Mouse (Mus musculus) forebrain, embryonic 15.5 days (tissue): ENCODE measurements around the gene Fam122a. TPM values are rescaled to one million over a fixed set of nuclear protein-coding genes. Genes with fewer than 3 reads are reported as not detected.

Experiments
- ATAC-seq: fragments of 200-750 bp; cut with Nextera tagmentation; replicated peaks from 2 replicates; pipeline ENCODE4 v1.8.0; 2017; ENCODE audit warnings: mild to moderate bottlenecking, moderate TSS enrichment, moderate library complexity
- H3K27ac ChIP-seq: fragments of 300-500 bp; sonication (generic); replicated peaks from 2 replicates; pipeline ENCODE4 v1.5.1; 2015; ENCODE audit warnings: mild to moderate bottlenecking, inconsistent platforms
- H3K27me3 ChIP-seq: fragments of 300-500 bp; sonication (generic); 2 replicates; pipeline ENCODE4 v1.6.1; 2015; ENCODE audit warnings: inconsistent platforms
- H3K36me3 ChIP-seq: fragments of 300-500 bp; sonication (generic); 2 replicates; pipeline ENCODE4 v1.6.1; 2015; ENCODE audit warnings: mild to moderate bottlenecking, inconsistent platforms
- H3K4me1 ChIP-seq: fragments of 300-500 bp; sonication (generic); 2 replicates; pipeline ENCODE4 v1.6.1; 2015; ENCODE audit warnings: inconsistent platforms
- H3K4me2 ChIP-seq: fragments of 300-500 bp; sonication (generic); replicated peaks from 2 replicates; pipeline ENCODE4 v1.6.1; 2015; ENCODE audit warnings: mild to moderate bottlenecking, inconsistent platforms
- H3K4me3 ChIP-seq: fragments of 300-500 bp; sonication (generic); 2 replicates; pipeline ENCODE4 v1.5.1; 2015; ENCODE audit warnings: mild to moderate bottlenecking, inconsistent platforms
- H3K9ac ChIP-seq: fragments of 300-500 bp; sonication (generic); replicated peaks from 2 replicates; pipeline ENCODE4 v1.6.1; 2015; ENCODE audit warnings: mild to moderate bottlenecking, inconsistent platforms
- H3K9me3 ChIP-seq: fragments of 300-500 bp; sonication (generic); 2 replicates; pipeline ENCODE4 v1.6.1; 2016; ENCODE audit warnings: inconsistent platforms
- WGBS: fragments of 180-500 bp; shearing (Covaris S2); methylation state at CpG from one replicate; pipeline ENCODE4 v1.1.7; 2015; ENCODE audit warnings: mixed read lengths; 5-methylcytosine and 5-hydroxymethylcytosine counted together
- polyA plus RNA-seq: library from polyadenylated mRNA; unstranded; fragments of >200 nt; fragmentation: Nextera tagmentation; extraction: Ambion mirVana; gene quantifications from 2 replicates; pipeline ENCODE4 v1.2.1, GENCODE M21; 2015

Fam122a gene
- polyA plus RNA-seq, result 57.7 and 59.6 TPM in 2 replicates

GRCm38 (mm10) chr19:24476929-24477882 lies at the start of gene Fam122a:
Gene Fam122a (minus strand): TSS chr19:24477356.
- Histone ChIP-seq H3K4me1 (peaks cover 35% of the 10 kb centered on the region), H3K36me3 (no peaks in the 10 kb centered on the region), H3K27me3 (no peaks in the 10 kb centered on the region), H3K4me3 (peak within 1 kb of the TSS; percentile 75), H3K9ac (peak within 1 kb of the TSS; percentile 85), H3K27ac (peak within 1 kb of the TSS; percentile 96), H3K4me2 (peak within 1 kb of the TSS; percentile 85), H3K9me3 (no peaks in the 10 kb centered on the region)
- ATAC-seq, result peak; percentile 98
- under 1% methylated on average over 91 of the region's 92 CpGs for WGBS

- H3K27me3 ChIP-seq, result no peaks in the 10 kb centered on the region
- no peaks in the 10 kb centered on the region for H3K4me1 ChIP-seq
- ATAC-seq, result no peak; the same call in 1 of the 2 replicates
- H3K4me3 ChIP-seq, result no peak overlapping the region
- 66% methylated on average over 15 of the region's 15 CpGs for WGBS
- H3K9ac ChIP-seq, result no peak overlapping the region
- no peak overlapping the region for H3K4me2 ChIP-seq
- H3K9me3 ChIP-seq, result no peaks in the 10 kb centered on the region
- no peak overlapping the region for H3K27ac ChIP-seq
- no peaks in the 10 kb centered on the region for H3K36me3 ChIP-seq
These were observed 46.5 kb upstream of the Fam122a start for GRCm38 (mm10) chr19:24523476-24524313.

GRCm38 (mm10) chr19:24521997-24522396 lies 44.8 kb upstream of the Fam122a start:
- Histone ChIP-seq H3K27me3 (no peaks in the 10 kb centered on the region), H3K9me3 (no peaks in the 10 kb centered on the region), H3K9ac (no peak overlapping the region), H3K27ac (no peak overlapping the region), H3K4me2 (no peak overlapping the region), H3K36me3 (no peaks in the 10 kb centered on the region), H3K4me1 (no peaks in the 10 kb centered on the region), H3K4me3 (no peak overlapping the region)
- WGBS, result 89% methylated on average over 7 of the region's 7 CpGs
- ATAC-seq, result no peak

GRCm38 (mm10) chr19:24521146-24521545 lies 44.0 kb upstream of the Fam122a start:
- ATAC-seq, result no peak
- Histone ChIP-seq H3K27me3 (no peaks in the 10 kb centered on the region), H3K4me2 (no peak overlapping the region), H3K9me3 (no peaks in the 10 kb centered on the region), H3K9ac (no peak overlapping the region), H3K27ac (no peak overlapping the region), H3K36me3 (no peaks in the 10 kb centered on the region), H3K4me1 (no peaks in the 10 kb centered on the region), H3K4me3 (no peak overlapping the region)
- WGBS, result 89% methylated on average over 9 of the region's 9 CpGs

- H3K9ac ChIP-seq, result no peak overlapping the region
- no peaks in the 10 kb centered on the region for H3K9me3 ChIP-seq
- 87% methylated on average over 6 of the region's 6 CpGs for WGBS
- no peak overlapping the region for H3K27ac ChIP-seq
- no peaks in the 10 kb centered on the region for H3K36me3 ChIP-seq
- no peak for ATAC-seq
- no peaks in the 10 kb centered on the region for H3K4me1 ChIP-seq
- H3K4me2 ChIP-seq, result no peak overlapping the region
- no peaks in the 10 kb centered on the region for H3K27me3 ChIP-seq
- no peak overlapping the region for H3K4me3 ChIP-seq
These were observed 42.7 kb upstream of the Fam122a start for GRCm38 (mm10) chr19:24519732-24520409.

- no peak overlapping the region for H3K4me3 ChIP-seq
- H3K9ac ChIP-seq, result no peak overlapping the region
- H3K36me3 ChIP-seq, result no peaks in the 10 kb centered on the region
- H3K27ac ChIP-seq, result no peak overlapping the region
- H3K4me1 ChIP-seq, result no peaks in the 10 kb centered on the region
- no peaks in the 10 kb centered on the region for H3K27me3 ChIP-seq
- ATAC-seq, result 0 out of 2 replicates have a peak, but pooled peaks have one; percentile 16
- no peak overlapping the region for H3K4me2 ChIP-seq
- H3K9me3 ChIP-seq, result no peaks in the 10 kb centered on the region
These were observed 41.2 kb upstream of the Fam122a start for GRCm38 (mm10) chr19:24518384-24518783.

- WGBS, result 82% methylated on average over 7 of the region's 7 CpGs
- Histone ChIP-seq H3K9ac (no peak overlapping the region), H3K27ac (no peak overlapping the region), H3K4me3 (no peak overlapping the region), H3K9me3 (no peaks in the 10 kb centered on the region), H3K36me3 (no peaks in the 10 kb centered on the region), H3K27me3 (no peaks in the 10 kb centered on the region), H3K4me1 (no peaks in the 10 kb centered on the region), H3K4me2 (no peak overlapping the region)
- ATAC-seq, result no peak
These were observed 39.9 kb upstream of the Fam122a start for GRCm38 (mm10) chr19:24517057-24517456.

GRCm38 (mm10) chr19:24515941-24516340 lies 38.8 kb upstream of the Fam122a start:
- no peak overlapping the region for H3K9ac ChIP-seq
- no peak overlapping the region for H3K4me2 ChIP-seq
- H3K27me3 ChIP-seq, result no peaks in the 10 kb centered on the region
- no peak for ATAC-seq
- no peaks in the 10 kb centered on the region for H3K4me1 ChIP-seq
- H3K9me3 ChIP-seq, result no peaks in the 10 kb centered on the region
- no peak overlapping the region for H3K4me3 ChIP-seq
- no peaks in the 10 kb centered on the region for H3K36me3 ChIP-seq
- no peak overlapping the region for H3K27ac ChIP-seq
- 95% methylated on average over 3 of the region's 3 CpGs for WGBS

GRCm38 (mm10) chr19:24514661-24515642 lies 37.8 kb upstream of the Fam122a start:
- no peaks in the 10 kb centered on the region for H3K9me3 ChIP-seq
- no peak overlapping the region for H3K4me3 ChIP-seq
- 89% methylated on average over 15 of the region's 15 CpGs for WGBS
- ATAC-seq, result no peak
- no peaks in the 10 kb centered on the region for H3K36me3 ChIP-seq
- no peak overlapping the region for H3K9ac ChIP-seq
- no peak overlapping the region for H3K4me2 ChIP-seq
- no peak overlapping the region for H3K27ac ChIP-seq
- H3K27me3 ChIP-seq, result no peaks in the 10 kb centered on the region
- no peaks in the 10 kb centered on the region for H3K4me1 ChIP-seq

GRCm38 (mm10) chr19:24513105-24513843 lies 36.1 kb upstream of the Fam122a start:
- H3K4me1 ChIP-seq, result peaks cover 4% of the 10 kb centered on the region
- WGBS, result 82% methylated on average over 20 of the region's 20 CpGs
- H3K27ac ChIP-seq, result no peak overlapping the region
- no peak overlapping the region for H3K4me3 ChIP-seq
- no peaks in the 10 kb centered on the region for H3K9me3 ChIP-seq
- H3K27me3 ChIP-seq, result no peaks in the 10 kb centered on the region
- H3K9ac ChIP-seq, result no peak overlapping the region
- no peak for ATAC-seq
- H3K4me2 ChIP-seq, result no peak overlapping the region
- H3K36me3 ChIP-seq, result no peaks in the 10 kb centered on the region
